Mouse (Mus musculus): ENCODE measurements at regions not wholly inside any gene's neighbourhood (a gene's known extent, or its start where the extent isn't known, plus 50 kb on each side); places are given as distances from the start of the nearest gene placed in this dataset.
"Not testable (repeated sequence)": the region's sequence is repeated elsewhere in the genome, so short reads cannot be mapped to it uniquely, and the experiment has no call there.

DNA sequence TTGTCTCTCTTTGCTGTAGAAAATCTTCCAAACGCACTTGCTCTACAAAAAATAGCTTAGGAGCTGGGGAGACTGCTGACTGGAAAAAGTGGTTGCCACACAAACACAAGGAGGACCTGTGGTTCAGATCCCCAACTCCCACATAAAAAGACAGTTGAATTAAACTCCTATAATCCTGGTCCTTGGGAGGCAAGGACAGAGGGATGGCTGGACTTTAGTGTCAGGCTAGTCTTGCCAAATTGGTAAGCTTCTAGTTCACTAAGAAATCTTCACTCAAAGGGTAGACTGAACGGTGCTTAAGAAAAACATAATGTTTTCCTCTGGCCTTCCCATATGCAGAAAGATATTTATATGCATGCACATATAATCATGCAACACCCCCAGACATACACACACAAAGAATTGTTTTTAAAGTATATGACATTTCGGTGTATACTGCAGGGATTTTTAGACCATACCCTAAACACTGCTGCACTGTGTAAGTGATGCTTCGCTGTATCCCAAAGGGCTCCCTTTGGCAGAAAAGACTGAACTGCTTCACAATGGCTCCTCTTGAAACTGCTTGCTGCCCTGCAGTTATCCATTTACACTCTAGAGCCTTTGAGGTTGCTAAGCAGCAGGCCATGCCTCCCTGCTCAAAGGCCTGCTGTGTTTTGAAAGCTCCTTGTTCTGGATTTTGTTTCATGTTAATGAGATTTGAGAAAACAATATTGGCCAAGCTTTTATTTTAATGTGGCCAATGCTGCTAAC is 1299.3 kb downstream of the Zfp704 start:
- intact Hi-C loops (cut with DNase I), result no loop called here
- no peak for DNase-seq

DNA sequence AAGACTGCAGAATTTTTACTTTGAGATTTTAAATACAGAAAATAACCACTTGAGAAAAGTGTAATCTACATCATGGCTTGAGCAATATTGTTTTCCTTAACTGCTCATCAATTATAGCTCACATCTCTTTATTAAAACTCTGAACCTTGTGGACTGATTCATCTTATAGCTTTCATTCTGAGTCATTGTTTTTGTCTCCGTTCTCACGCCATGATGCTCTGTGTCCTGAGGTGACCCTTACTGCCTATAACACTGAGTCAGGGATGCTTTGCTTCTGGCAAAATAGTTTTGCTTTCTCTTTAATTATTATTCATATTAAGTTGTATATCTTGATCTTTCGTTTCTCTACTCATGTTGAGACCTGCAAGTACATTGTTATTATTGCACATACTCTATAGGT is 1302.6 kb downstream of the Zfp704 start:
- intact Hi-C loops (cut with DNase I), result no loop called here
- no peak for DNase-seq

DNA sequence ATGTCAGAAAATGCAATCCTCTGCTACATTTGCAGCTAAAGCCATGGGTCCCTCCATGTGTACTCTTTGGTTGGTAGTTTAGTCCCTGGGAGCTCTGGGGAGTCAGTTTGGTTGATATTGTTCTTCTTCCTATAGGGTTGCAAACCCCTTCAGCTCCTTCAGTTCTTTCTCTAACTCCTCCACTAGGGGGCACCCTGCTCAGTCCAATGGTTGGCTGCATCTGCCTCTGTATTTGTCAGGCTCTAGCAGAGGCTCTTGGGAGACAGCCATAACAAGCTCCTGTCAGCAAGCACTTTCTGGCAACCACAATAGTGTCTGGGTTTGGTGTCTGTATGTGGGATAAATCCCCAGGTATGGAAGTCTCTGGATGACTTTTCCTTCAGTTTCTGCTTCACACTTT is 1305.1 kb downstream of the Zfp704 start:
- intact Hi-C loops (cut with DNase I), result no loop called here
- DNase-seq, result no peak

DNA sequence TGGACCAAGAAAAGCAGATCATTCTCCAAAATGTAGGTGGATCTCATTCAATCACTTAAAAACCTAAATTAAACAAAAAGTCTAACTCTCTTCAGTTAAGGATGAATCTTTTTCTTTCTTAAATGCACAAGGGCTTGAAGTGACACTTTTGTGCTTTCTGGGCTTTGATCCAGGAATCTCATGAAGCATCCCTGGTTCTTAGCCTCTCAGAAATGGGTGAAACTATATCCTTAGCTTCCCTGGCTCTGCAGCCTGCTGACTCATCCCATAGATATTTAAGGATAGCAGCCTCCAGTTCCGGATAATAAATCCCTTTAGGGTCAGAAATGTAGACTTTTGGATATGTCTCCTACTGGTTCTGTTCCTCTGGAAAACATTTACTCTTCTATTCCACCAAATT is 1316.8 kb downstream of the Zfp704 start:
- DNase-seq, result no peak
- intact Hi-C loops (cut with DNase I), result no loop called here

DNA sequence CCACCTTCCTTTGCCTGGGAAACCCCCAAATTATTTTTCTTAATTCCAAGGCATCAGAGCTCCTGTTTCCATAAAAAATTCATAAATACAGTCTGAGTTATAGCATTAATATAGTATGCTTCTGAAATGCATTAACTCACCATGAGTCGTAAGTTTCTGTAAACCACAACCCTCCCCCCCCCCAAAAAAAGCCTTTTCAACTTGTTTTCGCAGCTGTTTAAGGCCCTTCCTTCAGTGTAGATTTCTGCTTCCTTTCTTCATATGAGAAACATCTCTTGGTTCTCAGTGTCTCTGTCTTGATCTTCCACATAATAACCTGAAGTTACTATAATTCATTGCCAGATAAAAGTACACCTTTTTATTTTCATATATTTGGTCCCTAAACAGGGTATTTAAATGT is 1320.3 kb downstream of the Zfp704 start:
- intact Hi-C loops (cut with DNase I), result no loop called here
- DNase-seq, result no peak

DNA sequence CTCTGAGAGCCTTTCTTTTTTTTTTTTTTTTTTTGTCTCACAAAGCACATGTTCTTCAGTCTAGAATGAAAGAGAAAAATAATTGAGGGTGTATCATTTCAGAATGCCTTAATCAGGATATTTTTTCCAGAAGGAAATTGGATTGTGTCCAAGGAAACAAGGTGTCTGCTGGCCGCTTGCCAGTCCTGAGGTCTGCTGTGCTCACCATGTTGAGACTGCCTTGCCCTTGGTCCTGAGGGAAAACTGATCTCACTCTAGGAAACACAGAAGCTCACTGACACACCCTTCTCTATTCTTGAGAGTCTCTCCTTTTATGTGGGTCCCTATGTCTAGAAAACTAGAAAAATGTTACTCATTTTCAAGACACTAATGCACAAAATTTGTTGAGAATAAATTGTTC is 1321.4 kb downstream of the Zfp704 start:
- peak in 1 of 2 experiments; percentile 2 for DNase-seq
- intact Hi-C loops (cut with DNase I), result no loop called here

DNA sequence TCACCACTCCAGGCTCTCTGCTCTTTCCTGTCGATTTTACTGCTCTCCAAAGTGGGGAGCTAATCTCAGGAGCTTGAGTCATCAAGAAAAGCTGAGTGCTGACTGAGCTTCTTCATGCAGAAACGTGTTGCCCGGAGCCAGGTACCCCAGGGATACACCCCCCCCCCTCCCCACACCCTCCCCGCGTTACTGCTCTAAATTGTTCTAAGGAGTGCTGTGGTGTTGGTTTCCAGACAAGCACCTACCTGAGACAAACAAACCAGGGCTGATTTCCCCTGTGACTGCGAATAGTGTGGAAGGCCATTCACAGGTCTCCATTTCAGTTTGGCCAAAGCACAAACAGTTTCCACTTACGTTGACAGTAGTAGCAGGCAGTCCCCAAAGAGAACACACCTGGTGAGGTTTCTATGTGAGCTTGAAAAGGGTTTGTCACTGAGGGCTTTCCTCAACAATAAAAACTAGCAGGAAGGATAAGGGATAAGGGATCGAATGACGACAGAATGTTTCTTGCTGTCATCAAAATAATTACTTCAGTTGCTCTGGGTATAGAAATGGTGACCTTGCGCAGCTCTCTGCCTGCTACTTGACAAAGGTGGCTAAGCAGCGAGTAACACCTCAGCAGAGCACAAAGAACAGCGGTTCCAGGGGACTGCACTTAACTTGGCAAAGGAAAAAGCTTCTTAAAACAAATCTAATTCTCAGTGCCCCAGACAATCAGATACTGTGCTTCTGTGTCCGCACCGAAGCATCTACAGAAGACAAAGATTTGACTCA is 1325.0 kb downstream of the Zfp704 start:
- intact Hi-C loops (cut with DNase I), result no loop called here
- no peak for DNase-seq

DNA sequence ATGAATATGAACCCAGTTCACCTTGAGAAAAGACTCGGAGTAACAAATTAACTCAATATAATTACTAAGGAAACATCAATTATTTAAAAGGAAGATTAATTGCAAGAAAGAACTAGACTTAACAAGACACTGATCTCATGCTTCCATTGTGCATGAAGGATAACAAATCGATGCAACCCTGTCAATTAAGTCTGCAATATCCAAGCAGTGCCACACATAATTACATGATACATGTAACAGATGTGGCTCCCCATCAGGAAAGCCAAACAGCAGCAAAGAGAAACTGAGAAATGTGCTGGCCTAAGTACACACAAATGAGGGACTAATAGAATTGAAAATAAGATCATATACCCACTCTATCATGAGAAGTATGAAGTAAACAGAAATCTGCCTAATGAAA is 1327.5 kb downstream of the Zfp704 start:
- intact Hi-C loops (cut with DNase I), result no loop called here
- no peak for DNase-seq

DNA sequence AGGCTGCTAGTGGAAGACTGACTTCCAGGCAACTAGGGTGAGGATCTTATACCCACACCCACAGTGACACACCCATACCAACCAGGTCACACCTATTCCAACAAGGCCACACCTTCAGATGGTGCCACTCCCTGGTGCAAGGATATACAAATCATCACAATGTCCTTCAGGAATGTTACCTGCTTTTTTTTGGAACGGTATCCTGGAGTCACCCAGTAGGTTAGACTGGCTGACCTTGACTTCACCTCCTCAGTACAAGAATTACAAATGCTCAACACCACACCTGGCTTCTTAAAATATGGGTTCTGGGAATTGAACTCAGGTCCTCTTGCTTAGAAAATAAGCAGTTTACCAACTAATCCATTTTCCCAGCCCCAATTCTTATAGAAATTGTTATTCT is 1333.2 kb downstream of the Zfp704 start:
- intact Hi-C loops (cut with DNase I), result no loop called here
- DNase-seq, result no peak

DNA sequence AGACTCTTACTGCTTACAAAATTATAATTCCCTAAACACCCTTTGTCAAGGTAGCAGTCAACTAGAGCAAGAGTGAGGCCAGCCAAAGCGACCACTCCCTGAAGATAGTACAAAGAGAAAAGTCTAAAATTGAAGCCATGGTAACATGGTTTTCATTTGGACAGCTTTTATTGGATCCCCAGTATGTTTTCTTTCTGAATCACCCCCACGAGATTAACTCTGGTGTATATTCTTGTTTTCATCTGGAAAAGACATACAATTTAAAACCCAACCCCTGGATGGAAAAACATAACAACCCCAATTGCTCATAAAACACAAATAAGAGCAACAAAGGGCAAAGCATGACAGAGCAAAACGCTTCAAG is 1339.0 kb downstream of the Zfp704 start:
- DNase-seq, result no peak
- intact Hi-C loops (cut with DNase I), result no loop called here

DNA sequence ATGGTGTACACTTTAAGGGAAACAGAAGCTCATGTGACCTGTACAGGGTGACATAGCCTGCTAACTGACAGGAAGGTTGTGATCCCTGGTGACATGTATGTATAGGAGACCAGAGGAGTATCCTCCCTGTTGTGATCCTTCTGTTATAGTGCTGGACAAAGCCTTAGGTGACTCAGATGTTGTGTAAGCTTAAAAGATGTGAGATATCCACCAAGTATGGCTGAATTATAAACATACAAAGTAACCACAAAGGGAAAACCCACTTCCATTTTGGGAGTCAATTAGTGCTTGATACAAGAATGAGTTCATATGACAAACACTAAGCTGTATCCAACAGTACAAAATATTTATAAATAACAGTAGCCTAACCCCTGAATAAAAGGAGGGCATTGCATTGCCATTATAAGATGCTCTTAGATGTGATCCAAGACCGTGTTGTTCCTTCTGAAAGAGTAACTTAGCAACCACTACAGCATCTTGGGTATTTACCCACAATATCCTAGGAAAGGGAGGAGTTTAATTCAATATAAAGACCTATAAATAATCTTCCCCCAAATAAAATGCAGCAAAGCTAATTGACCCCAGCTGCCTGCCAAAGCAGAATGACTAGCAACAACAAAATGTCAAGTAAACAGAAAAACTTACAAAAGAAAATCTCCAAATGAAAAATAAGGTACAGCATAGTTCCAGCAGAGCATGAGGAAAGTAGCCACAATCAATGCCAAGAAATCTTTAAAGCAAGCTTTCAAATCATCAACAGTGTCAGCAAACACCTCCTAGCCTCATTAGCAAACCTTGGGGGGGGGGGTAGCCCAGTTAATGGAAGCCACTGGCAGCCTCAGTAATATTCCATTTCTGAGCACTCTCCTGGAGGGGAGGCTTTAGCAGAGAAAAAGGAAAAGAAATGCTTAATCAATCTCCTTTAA is 1339.6 kb downstream of the Zfp704 start:
- no peak for DNase-seq
- intact Hi-C loops (cut with DNase I), result no loop called here

DNA sequence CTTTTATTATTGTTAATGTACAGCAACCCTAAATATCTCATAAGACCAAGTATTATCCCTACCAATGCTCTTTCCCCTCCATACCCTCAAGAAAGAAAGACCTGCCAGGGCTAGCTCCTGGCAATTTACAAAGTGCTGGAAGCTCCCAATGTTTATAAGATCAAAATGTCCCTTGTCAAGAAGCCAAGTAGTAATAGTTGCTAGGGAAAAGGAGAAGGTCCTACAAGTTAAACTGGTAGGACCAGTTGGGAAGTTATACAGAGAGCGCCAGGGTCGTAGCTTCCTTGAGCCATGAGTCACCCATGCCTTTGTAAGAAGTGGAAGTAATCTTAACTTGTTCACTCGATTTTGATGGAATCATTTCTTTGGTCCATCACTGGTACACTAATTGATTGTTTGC is 1344.1 kb downstream of the Zfp704 start:
- DNase-seq, result no peak
- intact Hi-C loops (cut with DNase I), result no loop called here

DNA sequence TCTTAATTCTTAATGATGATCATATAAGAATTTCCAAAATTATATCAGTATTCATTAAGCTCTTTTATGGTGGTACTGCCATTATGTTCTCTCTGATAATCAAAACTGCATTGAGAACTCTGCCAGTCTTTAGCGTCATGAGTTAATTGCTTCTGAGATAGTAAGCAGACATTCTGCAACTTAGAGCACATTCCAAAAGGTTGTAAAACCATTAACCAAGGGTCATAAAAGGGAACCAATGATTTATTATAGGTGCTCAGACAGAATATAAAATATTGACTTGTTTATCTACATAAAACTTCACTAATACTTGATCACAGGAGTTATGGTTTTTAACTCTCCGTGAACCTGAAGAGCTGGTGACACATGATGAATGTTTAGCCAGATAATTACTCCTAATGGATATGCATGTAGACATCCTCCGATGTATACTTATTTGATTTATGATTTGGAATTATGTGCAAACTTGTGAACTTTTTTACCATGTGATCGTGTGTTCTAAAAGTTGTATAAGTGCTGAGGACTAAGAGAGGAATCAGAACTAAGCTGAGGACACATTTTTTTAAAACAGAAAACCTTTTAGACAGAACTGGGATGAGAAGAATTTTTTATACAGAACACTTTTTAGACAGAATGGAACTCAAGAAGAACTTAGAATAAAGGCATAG is 1345.4 kb downstream of the Zfp704 start:
- intact Hi-C loops (cut with DNase I), result no loop called here
- DNase-seq, result no peak

DNA sequence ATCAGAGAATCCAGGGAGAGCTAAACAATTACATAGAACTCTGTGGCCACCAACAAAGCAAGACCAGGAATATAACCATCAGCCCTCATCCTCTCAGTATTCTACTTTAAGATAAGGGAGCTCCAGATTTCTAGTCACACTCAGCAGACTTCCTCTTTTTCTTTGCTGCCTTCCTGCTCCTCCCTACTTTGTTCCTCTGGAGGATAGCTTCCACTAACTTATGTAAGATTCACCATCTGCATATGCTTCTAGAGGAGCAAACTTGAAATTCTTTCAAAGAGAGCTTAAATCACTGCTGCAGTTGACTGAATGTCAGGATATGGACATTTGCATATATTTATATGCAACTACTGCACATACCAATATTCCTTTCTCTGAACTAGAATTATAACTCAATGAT is 1352.6 kb downstream of the Zfp704 start:
- DNase-seq, result no peak
- intact Hi-C loops (cut with DNase I), result no loop called here

DNA sequence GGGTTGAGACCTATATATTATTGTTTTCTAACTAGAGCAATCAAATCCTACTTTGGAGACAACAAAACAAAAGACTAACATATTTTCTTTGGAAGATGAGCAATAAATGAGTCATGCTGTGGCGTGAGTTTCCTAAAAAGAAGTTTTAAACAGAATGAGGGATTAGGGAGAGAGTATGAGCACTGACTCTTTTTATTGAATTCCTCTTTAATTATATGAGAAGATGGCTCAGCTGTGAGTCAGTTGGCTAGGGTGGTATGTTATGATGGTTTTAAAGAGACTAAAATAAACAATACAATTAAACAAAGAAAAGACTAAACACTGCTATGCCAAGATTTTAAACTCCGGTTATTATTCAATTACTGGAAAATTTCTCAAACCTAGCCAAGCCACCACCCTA is 1357.6 kb downstream of the Zfp704 start:
- no peak for DNase-seq
- intact Hi-C loops (cut with DNase I), result no loop called here

DNA sequence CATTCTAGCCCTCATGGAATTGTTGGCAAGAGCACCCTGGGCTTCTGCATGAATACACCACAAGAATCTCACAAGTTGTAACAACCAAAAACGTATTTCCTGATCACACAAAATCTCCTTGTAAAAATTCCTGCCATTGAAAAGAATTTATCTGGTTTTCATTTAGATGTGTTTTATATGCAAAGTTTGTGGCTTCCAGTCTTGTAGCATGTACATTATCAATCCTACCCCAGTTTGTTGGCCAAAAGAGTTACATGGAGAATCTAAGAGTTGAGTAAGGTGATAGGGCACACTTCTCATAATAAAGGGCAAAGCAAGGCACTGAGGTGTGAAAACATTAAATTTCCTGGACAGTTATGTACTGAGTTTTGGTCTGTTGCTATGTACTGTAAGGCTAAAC is 1361.0 kb downstream of the Zfp704 start:
- DNase-seq, result no peak
- intact Hi-C loops (cut with DNase I), result no loop called here

DNA sequence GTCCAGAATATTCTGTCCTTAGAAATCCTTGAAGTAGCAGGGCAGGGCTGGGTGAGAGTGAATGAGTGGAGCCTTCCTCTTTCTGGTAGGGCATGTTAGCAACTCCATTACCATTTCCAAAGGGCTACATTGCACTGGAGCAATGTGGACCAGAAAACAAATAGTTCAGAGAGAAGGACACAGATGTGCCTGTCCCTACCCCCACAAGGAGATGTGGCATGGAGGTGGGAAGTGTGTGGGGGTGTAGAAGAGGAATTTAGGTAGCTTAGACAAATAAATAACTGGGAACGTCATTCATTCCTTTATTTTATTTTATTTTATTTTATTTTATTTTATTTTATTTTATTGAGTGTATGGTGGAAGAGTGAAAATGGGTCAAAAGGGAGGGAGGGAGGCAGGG is 1364.1 kb downstream of the Zfp704 start:
- peak; percentile 33 to 44 for DNase-seq
- intact Hi-C loops (cut with DNase I), result not testable (repeated sequence)

DNA sequence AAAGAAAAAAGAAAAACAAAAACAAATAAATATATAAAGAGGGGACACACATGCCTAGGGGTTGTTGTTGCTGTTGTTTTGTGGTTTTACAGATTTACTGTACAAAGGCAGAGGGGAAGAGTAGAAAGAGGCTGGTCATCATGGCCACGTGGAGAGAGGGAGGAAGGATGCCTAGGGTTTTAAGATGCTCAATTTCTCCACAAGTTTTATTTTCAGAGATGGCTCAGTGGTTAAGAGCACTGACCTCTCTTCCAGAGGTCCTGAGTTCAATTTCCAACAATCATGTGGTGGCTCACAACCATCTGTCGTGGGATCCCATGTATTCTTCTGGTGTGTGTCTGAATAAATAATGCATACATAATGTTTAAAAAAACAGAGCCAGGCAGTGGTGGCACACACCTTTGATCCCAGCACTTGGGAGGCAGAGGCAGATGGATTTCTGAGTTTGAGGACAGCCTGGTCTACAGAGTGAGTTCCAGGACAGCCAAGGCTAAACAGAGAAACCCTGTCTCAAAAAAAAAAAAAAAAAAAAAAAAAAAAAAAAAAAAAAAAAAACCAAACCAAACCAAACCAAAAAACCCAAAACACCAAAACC is 1364.6 kb downstream of the Zfp704 start:
- intact Hi-C loops (cut with DNase I), result not testable (repeated sequence)
- DNase-seq, result peak; percentile 22 to 40

DNA sequence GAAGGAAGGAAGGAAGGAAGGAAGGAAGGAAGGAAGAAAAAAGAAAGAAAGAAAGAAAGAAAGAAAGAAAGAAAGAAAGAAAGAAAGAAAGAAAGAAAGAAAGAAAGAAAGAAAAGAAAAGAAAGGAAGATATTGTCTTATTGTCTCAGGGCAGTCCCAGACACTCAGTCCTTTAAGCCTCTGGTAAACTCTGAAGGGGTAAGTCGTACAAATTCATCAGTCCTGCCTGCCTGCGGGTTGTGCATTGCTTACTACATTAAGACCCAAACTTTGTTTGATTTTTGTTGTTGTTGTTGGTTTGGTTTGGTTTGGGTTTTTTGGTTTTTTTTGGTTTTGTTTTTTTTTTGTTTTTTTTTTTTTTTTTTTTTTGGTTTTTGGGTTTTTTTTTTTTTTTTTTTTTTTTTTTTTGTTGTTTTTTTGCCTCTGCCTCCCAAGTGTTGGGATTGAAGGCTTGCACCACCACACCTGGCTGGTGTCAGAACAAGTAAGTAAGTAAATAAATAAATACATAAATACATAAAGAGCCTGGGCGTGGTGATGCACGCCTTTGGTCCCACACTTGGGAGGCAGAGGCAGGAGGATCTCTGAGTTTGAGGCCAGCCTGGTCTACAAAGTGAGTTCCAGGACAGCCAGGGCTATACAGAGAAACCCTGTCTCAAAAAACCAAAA is 1365.2 kb downstream of the Zfp704 start:
- intact Hi-C loops (cut with DNase I); DNase-seq: not testable (repeated sequence)
